Mouse (Mus musculus) heart, postnatal 0 days (tissue): ENCODE data around the gene Pak4. TPM values are rescaled to one million over a fixed set of nuclear protein-coding genes. Genes with fewer than 3 reads are reported as not detected.
A peak's percentile ranks its signal among the peaks of the same experiment; 100 is the strongest.

ENCODE experiments used
- ATAC-seq: fragments of 200-750 bp; cut with Nextera tagmentation; 2 replicates; pipeline ENCODE4 v1.8.0; 2017; ENCODE audit warnings: low read depth, moderate number of reproducible peaks, moderate library complexity; ENCODE audit not compliant: insufficient read depth
- DNase-seq: peaks from one replicate; pipeline ENCODE4 v3.0.0-alpha.2; 2016; ENCODE audit warnings: low spot score
- H3K27ac ChIP-seq: fragments of 300-500 bp; sonication (generic); 2 replicates; pipeline ENCODE4 v1.5.1; 2014; ENCODE audit warnings: low read depth, mild to moderate bottlenecking
- H3K27me3 ChIP-seq: fragments of 300-500 bp; sonication (generic); 2 replicates; pipeline ENCODE4 v1.6.1; 2014; ENCODE audit warnings: low read length, mixed read lengths; ENCODE audit not compliant: control insufficient read depth, insufficient read depth
- H3K36me3 ChIP-seq: fragments of 300-500 bp; sonication (generic); replicated peaks from 2 replicates; pipeline ENCODE4 v1.6.1; 2014; ENCODE audit warnings: low read length, mixed read lengths; ENCODE audit not compliant: control insufficient read depth, insufficient read depth
- H3K4me1 ChIP-seq: fragments of 300-500 bp; sonication (generic); 2 replicates; pipeline ENCODE4 v1.6.1; 2014; ENCODE audit warnings: antibody characterized with exemption; ENCODE audit not compliant: control insufficient read depth, insufficient read depth
- H3K4me2 ChIP-seq: fragments of 300-500 bp; sonication (generic); 2 replicates; pipeline ENCODE4 v1.6.1; 2014; ENCODE audit warnings: low read depth, mild to moderate bottlenecking, low read length, moderate library complexity
- H3K4me3 ChIP-seq: fragments of 300-500 bp; sonication (generic); 2 replicates; pipeline ENCODE4 v1.5.1; 2014; ENCODE audit warnings: low read depth, low read length
- H3K9ac ChIP-seq: fragments of 300-500 bp; sonication (generic); replicated peaks from 2 replicates; pipeline ENCODE4 v1.6.1; 2014; ENCODE audit warnings: low read depth, low read length, mixed read lengths
- H3K9me3 ChIP-seq: fragments of 300-500 bp; sonication (generic); replicated peaks from 2 replicates; pipeline ENCODE4 v1.6.1; 2016; ENCODE audit warnings: low read length; ENCODE audit not compliant: control insufficient read depth
- CTCF ChIP-seq: IDR thresholded peaks from 2 replicates; pipeline ENCODE4 v1.5.1; 2016; ENCODE audit warnings: antibody characterized with exemption, control low read depth, low read depth
- EP300 ChIP-seq: IDR thresholded peaks from 2 replicates; pipeline ENCODE4 v1.6.1; 2016; ENCODE audit warnings: antibody characterized with exemption, low read depth
- WGBS: fragments of 180-500 bp; shearing (Covaris S2); extraction: QIAGEN DNeasy Blood & Tissue Kit; methylation state at CpG from one replicate; pipeline ENCODE4 v1.1.7; 2014; 5-methylcytosine and 5-hydroxymethylcytosine counted together
- polyA plus RNA-seq: library from polyadenylated mRNA; unstranded; fragments of >200 nt; fragmentation: Nextera tagmentation; extraction: Ambion mirVana; gene quantifications from 2 replicates; pipeline ENCODE4 v1.2.1, GENCODE M21; 2015
- total RNA-seq: library from RNA; depleted of rRNA; stranded (reverse); fragments of >200 nt; gene quantifications from 2 replicates; pipeline ENCODE4 v1.2.3, GENCODE M21; 2014; ENCODE audit warnings: low replicate concordance; rRNA removed

Pak4 gene
- total RNA-seq (12.7 and 17.1 TPM in 2 replicates), polyA plus RNA-seq (11.3 and 12.0 TPM in 2 replicates)

GRCm38 (mm10) chr7:28597642-28598446, at the start of gene Pak4, which contains the start of gene Samd4b:
Gene Pak4, minus strand, starts transcription at chr7:28598185.
Gene Samd4b, minus strand, starts transcription at chr7:28598144.
- 0 out of 2 replicates have a peak, but pooled peaks have one; percentile 30 for TF ChIP-seq EP300
- TF ChIP-seq CTCF: peak; percentile 27; the same call in 1 of the 2 replicates
- no peaks in the 10 kb centered on the region for H3K36me3 ChIP-seq
- H3K4me2 ChIP-seq: peak within 1 kb of the TSS; percentile 95
- no peaks in the 10 kb centered on the region for H3K27me3 ChIP-seq
- ATAC-seq (peak; percentile 94), DNase-seq (peak; percentile 99)
- peak within 1 kb of the TSS; percentile 50; the same call in 1 of the 2 replicates for H3K27ac ChIP-seq
- peak within 1 kb of the TSS; percentile 85 for H3K4me3 ChIP-seq
- H3K9me3 ChIP-seq: no peaks in the 10 kb centered on the region
- peak within 1 kb of the TSS; percentile 78 for H3K9ac ChIP-seq
- WGBS: under 1% methylated on average over 64 of the region's 66 CpGs
- H3K4me1 ChIP-seq: peaks cover 36% of the 10 kb centered on the region

DNA sequence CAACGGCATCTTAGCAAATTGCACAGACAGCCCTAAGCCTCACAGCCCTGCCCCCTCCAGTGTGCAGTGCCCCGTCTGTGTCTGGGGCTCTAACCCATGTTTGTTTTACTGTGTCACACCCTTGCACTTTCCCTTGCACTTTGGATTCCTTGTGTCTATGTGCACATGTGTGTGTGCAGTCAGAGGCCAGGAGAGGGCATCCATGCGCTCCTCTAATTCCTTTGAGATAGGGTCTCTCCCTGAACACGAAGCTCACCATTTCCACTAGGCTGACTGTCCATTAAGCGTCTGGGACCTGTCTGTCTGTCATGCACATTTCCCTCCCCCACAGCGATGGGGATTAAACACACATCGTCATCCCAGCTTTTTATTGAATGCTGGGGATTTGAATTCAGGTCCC, 49.0 kb upstream of the Pak4 start:
- no peak for ATAC-seq
- no peaks in the 10 kb centered on the region for H3K27me3 ChIP-seq
- H3K4me2 ChIP-seq: no peak overlapping the region
- H3K4me3 ChIP-seq: no peak overlapping the region
- DNase-seq: no peak
- WGBS: 56% methylated on average over 7 of the region's 7 CpGs
- no peaks in the 10 kb centered on the region for H3K9me3 ChIP-seq
- H3K36me3 ChIP-seq: no peaks in the 10 kb centered on the region
- TF ChIP-seq EP300 (no peak), CTCF (no peak)
- no peaks in the 10 kb centered on the region for H3K4me1 ChIP-seq
- no peak overlapping the region for H3K27ac ChIP-seq
- no peak overlapping the region for H3K9ac ChIP-seq

DNA sequence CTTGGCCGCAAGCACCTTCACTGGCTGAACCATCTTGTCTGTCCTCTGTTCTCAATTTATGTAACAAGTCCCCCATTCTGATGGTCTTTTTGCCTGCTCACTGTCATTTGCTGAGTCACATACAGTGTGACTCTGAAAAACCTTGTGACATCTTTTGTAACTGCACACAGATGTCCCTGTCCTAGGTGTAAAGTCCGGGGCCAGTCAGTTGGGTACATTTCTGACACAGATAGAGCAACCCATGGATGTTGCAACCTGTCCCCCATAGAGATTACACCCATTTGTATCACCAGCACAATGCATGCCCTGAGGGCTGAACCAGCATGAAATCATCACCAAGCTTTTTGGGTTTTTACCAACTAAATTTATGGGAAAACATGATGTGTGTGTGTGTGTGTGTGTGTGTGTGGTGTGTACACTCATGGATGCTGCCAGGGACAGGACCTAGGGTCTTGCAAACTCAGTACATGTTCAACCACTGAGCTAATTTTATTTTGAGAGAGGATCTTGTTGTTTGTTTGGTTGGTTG, 48.0 kb upstream of the Pak4 start:
- H3K4me2 ChIP-seq: no peak overlapping the region
- WGBS: 76% methylated on average over 2 of the region's 2 CpGs
- no peak overlapping the region for H3K27ac ChIP-seq
- TF ChIP-seq CTCF: no peak
- TF ChIP-seq EP300: no peak
- H3K9me3 ChIP-seq: no peaks in the 10 kb centered on the region
- H3K27me3 ChIP-seq: no peaks in the 10 kb centered on the region
- DNase-seq (no peak), ATAC-seq (no peak)
- H3K9ac ChIP-seq: no peak overlapping the region
- no peaks in the 10 kb centered on the region for H3K36me3 ChIP-seq
- no peak overlapping the region for H3K4me3 ChIP-seq
- no peaks in the 10 kb centered on the region for H3K4me1 ChIP-seq

GRCm38 (mm10) chr7:28645366-28645765, 47.4 kb upstream of the Pak4 start:
- no peak overlapping the region for H3K4me2 ChIP-seq
- H3K36me3 ChIP-seq: no peaks in the 10 kb centered on the region

GRCm38 (mm10) chr7:28641546-28641945, 43.6 kb upstream of the Pak4 start:
- Histone ChIP-seq H3K9ac (no peak overlapping the region), H3K4me3 (no peak overlapping the region), H3K4me1 (no peaks in the 10 kb centered on the region), H3K27me3 (no peaks in the 10 kb centered on the region), H3K36me3 (no peaks in the 10 kb centered on the region), H3K27ac (no peak overlapping the region), H3K9me3 (no peaks in the 10 kb centered on the region), H3K4me2 (no peak overlapping the region)
- TF ChIP-seq CTCF (no peak), EP300 (no peak)
- ATAC-seq: no peak
- 50% methylated on average over 8 of the region's 8 CpGs for WGBS
- no peak for DNase-seq

More at GRCm38 (mm10) chr7:28645366-28645765, 47.4 kb upstream of the Pak4 start:
- 72% methylated on average over 6 of the region's 6 CpGs for WGBS
- Histone ChIP-seq H3K9me3 (no peaks in the 10 kb centered on the region), H3K4me1 (no peaks in the 10 kb centered on the region), H3K27ac (no peak overlapping the region), H3K9ac (no peak overlapping the region), H3K4me3 (no peak overlapping the region), H3K27me3 (no peaks in the 10 kb centered on the region)
- TF ChIP-seq CTCF (no peak), EP300 (no peak)
- DNase-seq (no peak), ATAC-seq (no peak)
